Mouse (Mus musculus) monocyte, adult 2 months (primary cell): ENCODE data around the gene Uqcrfs1.
A peak's percentile ranks its signal among the peaks of the same experiment; 100 is the strongest.

ENCODE experiments used
- DNase-seq, 2 experiments: peaks; one replicate each; pipeline ENCODE4 v3.0.0; 2022; ENCODE audit warnings: low spot score in 2 of 2, low read depth in 1 of 2

The Uqcrfs1 gene

DNA sequence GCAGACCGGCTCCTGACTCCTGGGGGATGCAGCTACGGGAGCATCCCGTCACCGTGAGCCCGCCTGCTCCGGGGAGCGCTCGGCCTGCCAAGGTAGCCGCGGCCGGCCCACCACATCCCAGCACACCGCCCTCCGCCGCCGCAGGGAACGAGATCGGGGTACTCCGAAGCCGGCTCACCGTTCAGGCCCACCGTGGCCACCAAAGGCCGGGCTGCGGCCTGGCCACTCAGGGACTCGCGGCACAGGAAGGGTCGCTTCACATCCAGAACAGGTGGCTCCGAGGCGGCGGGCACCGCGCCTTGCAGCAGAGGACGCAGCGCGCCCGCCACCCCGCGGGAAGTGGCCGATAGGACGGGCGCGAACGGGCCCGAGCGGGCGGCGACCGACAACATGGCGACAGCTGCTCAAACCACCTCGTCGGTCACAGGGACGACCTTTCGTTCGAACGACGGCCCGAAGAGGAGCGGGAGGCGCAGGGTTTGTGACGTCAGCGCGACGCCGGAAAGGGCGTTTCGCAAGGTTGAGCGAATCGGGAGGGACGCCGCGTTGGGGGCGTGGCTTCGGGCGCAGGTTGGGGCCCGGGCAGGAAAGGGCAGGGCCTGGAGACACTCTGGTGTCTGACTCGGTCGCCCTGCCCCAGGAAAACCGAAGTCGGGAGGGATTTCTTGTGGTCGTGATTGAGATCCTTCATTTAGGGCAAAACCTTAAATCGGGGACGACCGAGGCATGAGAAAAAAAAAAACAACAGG, at the start of gene Uqcrfs1:
Uqcrfs1 (minus strand) TSS at position 507 of the 749 bp plus-strand sequence.
- peak; percentile 93 to 96 for DNase-seq

DNA sequence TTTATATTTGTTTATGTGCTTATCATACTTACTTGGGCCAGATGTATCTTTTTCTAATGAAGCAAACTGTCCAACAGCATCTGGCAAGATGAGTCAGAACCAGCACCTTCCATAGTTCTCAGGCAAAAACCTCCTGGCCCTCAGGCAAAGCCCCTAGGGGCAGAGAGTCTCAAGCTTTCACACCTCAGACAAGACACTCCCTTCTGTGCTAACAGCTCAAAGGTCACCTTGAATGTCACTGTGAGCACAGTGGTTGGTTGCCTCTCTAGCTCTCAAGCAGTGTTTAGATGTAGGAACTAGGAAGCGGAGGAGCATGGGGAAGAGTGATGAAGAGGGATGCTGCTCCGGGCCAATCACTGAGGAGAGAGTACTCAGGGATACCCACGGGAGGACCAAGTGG, 40.6 kb upstream of the Uqcrfs1 start:
- DNase-seq, result no peak

DNA sequence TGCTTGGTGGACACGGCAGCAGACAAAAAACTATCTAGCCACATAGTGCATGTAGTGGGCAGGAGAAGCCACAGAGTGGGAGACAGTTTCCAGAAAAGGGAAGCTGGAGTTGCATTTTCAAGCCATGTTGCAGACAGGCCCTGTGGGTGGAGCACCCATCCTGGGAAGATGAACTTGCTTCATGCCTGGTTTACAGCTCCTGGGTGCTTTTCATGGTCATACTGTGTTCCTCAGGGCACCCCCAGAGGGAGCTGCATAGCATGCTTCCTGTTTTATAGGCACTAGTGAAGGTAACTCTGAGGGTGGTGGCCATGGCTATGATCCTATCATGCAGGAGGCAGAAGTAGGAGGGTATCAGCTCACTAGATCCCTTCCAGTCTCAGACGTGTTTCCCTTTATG, 37.4 kb upstream of the Uqcrfs1 start:
- peak; percentile 49 to 64 for DNase-seq

DNA sequence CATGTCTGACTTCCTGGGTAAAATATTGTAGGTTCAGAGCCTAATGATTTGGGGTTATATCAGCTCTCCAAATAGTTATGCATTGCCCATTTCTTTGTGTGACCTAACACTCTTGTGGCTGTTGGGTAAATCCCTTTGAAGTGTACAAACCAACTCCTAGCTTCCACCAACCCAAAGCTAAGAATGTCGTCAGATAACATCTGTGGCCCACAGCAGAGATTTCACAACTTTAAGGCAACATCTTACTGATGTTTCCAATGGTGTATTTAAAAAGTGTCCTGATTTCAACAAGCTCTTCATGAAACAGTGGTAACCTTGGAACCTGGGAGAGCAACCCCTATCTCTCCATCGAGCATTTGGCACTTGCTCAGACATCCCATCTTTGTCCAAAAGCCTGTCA, 33.6 kb upstream of the Uqcrfs1 start:
- DNase-seq, result no peak

DNA sequence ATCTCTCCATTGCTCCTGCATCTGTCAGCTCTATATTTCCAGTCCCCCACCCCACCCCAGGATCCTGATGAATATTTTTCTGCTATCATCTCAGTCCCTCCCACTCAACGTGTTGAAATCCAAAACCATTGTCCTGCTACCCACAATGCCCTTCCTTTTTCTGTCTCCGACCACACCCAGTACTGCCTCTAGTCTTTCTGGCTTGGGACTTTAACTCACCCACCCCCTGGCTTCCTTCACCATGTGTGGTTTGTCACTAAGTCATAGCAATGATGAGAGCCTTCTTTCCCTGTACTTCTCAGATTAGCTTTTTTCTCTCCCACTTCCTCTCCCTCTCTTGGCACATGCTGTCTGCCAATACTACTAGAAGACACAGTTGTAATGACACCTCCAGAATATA, 31.7 kb upstream of the Uqcrfs1 start:
- peak; percentile 17 to 40 for DNase-seq

DNA sequence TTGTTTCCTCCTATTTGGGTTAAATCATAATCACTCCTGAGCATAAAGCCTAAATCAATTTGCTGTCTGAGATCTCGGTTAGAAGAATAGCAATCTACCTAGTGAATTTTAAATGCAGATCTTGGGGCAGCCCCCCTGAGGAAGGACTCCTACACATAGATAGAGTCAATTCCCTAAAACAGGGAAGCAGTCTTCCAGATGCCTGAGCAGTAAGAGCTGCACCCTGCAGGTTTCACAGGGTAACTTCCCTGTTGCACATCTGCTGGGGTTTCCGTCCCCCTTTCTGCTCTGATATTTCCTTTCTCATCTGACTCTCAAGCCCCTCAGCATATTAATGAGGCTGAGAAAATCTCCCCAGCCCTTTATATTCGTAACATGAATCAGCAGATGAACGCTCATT, 27.8 kb upstream of the Uqcrfs1 start:
- no peak for DNase-seq

DNA sequence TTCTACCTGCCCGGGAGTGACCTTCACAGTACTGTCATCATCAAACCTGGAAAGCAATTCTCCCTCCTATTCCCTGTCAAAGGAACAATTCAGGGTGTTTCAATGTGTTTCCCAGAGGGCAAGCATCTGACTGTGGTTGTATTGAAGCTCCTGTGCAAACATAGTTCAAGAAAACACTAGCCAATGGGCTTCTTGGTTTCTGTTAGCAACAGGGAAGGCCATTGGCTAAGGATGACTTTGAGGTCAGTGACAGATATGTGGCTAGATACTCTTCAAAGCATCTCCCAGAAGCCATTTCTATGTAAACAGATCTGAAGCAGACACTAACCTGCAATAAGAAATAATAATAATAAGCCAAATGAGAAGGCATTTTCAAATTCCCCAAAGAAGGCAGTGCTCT, 25.0 kb upstream of the Uqcrfs1 start:
- no peak for DNase-seq

DNA sequence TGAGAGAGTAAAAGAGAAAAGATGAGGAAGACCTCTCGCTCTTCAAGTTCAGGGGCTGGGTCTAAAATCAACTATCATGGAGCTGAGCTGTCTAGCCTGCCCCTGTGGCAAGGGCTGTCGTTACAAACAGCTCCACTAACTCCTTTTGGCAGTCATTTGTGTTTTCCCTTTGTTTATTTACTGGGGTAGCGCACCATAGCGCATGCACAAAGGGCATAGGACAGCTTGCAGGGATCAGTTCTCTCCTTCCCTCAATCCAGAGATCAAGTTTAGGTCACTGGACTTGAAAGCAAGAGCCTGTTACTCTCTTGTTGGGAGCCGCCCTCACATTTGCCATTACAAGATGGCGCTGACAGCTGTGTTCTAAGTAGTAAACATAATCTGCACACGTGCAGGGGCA, 22.4 kb upstream of the Uqcrfs1 start:
- DNase-seq, result no peak

DNA sequence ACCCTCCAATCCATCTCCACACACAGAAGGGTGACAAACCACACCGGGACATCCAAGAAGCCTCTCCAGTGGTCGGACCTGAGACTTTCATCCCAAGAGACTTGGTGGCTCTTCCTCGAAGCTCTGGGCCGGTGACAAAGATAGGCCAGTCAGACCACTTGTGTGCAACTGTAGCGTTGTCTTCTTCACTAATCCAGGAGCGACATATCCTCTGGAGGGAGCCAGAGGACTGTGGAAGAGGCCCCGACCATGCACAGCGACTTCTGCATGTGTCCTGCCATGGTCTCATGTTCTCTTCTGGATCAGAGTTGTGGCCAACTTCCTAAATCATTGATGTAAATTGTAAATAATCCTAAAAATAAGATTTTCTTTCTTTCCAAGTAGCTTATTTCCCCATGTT, 21.6 kb upstream of the Uqcrfs1 start:
- peak in 1 of 2 experiments; percentile 50 for DNase-seq

DNA sequence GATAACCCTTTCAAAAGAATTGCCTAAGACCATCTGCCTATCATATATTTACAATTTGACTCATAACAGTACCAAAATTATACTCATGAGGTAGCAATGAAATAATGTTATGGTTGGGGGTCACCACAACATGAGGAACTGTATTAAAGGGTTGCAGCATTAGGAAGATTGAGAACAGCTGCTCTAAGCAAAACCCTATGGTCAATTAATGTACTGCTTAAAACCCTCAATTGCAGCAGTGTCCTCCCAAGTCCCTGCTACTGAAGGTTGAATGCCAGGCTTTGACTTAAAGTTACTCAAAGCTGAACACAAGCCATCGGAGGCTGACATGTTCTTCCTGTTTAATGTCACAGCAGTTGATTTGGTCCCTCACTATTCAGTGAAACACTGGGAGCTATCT, 15.4 kb upstream of the Uqcrfs1 start:
- no peak for DNase-seq

DNA sequence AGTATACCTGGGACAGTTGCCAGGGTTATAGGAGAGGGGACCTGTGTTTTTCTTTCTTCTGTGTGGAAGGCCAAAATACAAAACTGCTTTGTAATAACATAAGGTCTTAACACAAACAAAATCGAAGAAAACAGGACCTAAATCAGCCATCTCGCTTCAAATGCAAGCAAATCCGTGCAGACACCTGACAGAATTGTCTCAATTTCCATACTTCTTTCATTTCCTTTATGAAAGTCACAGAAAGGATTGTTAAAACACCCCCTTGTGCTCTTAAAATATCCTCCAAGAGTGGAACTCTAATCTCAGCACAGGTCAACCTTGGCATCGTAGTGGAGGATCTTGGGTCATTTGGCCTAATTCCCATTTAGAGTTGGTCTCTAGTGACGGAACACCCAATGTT, 14.9 kb upstream of the Uqcrfs1 start:
- no peak for DNase-seq

DNA sequence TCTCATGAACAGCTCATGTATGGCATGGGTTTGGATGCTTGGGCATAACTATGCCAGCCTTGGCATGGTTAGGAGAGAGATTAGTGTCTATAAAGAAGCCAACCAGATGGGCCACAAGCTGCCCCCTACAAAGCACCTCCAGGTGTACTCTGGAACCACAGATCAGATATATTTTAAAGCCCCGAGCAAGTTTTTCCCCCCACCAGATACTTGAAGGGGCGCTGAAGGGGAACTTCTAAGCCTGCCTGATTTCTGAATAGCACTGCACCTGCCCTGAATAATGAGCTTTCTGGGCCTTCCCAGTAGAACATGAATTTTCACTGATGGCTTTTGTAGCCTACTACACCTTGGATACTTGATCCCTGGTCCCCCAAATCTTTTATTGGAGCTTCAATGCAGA, 12.6 kb upstream of the Uqcrfs1 start:
- DNase-seq, result no peak

DNA sequence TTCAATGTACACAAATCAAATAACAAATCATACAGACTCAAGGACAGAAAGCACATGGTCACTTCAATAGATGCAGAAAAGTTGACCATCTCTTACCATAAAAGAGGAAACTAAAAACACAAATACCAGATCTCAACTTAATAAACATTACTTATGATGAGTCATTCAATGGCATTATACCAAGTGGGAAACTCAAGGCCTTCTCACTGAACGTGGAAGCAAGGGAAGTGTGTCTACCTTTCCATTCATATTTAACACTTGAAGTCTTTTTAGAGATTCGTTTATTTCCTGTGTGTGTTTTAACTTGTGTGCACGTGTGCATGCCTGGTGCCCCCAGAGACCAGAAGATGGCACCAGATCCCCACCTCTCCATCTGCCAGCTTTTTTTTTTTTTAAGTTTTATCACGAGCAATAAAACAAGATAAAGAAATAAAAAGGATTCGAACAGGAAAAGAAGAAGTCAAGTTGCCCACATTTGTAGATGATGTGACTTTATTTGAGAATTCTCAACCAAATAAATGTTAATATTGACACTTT, 8.0 kb upstream of the Uqcrfs1 start:
- DNase-seq, result no peak

DNA sequence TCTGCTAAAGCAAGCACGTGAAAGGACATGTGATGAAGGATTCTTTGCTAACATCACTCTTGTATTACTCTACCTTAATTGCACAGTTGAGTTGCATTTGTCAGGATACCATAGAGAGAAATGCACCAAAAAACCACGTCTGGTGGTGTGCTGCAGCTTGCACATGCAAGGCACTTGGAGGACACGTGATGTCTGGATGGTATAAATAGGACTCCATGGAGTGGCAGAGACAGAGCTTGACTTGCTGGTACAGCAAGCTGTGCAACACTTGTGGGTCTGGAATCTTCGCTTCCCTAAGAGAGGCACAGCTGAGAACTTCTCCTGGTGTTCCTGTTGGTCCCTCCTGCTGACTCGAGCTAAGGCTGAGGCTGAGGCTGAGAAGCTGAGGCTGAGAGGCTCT, 4.2 kb upstream of the Uqcrfs1 start:
- no peak for DNase-seq

DNA sequence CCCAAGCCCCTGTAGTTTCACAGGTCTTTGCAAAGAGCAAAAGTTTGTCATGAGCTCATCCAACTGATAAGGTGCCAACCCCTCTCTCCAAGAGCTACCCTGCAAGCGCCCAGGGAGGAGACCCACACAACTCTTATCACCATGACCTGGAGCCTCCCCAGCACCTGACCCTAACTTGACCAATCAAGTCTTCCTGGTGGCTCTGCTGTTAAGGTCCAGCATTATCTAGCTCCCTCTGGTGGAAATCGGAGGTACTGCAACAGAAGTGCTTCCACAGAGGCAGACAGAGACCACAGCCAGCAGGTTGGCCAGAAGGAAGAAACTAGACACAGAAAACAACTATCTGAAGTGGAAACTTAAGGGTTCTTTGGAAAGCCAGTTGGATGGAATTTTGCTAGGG, 3.7 kb upstream of the Uqcrfs1 start:
- peak; percentile 48 to 79 for DNase-seq

DNA sequence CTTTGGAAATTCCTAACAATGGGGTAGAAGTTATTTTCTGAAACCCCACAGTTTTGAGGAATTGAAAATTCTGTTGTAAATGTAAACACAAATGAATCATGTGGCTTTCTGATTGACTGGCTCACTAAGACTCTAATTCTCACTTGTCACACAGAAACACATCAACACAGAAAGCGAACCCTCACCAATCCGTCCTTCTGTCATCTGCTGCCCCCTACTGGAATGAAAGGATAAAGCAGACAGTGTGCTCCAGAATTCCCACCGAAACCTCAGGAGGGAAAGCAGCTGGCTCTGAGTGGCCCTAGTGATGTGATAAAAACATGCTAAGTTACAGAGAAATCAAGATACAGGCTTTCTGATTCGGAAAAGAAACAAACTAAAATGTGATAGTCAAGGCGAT, 14.4 kb downstream of the Uqcrfs1 start:
- DNase-seq, result no peak

DNA sequence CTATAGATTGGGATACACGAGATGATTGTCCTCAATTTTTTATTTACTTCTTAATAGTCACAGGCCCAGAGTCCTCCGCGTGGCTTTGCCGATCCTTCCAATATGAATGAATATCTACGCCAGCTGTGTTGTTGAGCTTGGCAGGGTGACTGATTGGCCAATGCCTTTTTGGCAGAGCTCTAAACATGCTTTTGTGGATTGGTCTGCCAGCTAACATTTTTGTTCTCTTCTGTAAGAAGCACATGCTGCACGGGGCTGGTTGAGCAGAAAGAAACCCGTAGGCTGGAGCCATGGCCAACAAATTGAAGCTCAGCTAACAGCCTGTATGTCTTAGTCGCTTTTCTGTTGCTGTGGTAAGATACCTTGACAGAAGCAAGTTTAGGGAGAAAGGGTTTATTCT, 20.2 kb downstream of the Uqcrfs1 start:
- DNase-seq, result no peak

DNA sequence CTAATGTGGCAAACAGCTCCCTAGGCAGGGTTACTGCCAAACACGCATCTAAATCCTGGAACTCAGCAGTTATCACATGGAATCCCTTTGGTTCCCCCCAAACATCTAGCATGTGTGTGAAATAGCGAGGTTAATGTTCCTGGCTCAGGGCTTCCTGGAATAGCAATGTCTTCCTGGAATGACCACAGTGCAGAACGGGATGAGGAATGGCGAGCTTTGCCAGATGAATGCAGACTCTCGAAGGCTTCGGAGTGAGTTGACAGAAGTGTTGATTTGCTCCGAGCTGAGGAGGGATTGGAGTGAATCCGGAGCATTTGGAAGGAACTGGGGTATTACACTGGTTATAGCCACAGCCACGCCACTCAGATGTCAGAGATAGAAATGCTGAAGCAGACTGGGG, 21.2 kb downstream of the Uqcrfs1 start:
- no peak for DNase-seq

DNA sequence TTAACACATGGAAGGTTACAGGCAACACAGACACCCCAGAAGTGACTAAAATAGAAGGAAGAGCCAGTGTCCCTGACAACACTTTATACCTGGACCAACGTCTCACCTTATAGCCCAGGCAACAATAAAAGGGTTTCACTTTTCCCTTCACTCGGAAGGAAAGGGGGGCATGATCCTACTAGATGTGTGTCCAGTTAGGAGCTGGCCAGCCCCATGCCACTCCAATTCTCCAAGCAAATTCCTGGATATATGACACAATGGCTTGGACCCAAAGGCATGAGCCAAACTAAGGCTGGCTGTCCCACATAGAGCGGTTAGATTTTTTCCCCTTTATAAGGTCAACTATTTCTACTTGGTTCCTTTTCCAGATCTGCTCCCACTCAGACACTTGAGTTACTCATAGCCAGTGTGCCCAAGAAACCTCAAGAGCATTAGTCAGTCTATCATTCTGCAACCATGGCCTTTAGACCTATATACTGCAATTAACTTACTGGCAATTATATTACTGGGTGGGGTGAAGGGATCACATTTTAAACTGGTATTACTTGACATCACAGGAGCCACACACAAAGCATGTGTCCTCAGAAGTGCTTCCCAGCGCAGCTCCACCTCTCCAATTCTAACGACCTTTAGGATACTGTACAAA, 21.8 kb downstream of the Uqcrfs1 start:
- no peak for DNase-seq

DNA sequence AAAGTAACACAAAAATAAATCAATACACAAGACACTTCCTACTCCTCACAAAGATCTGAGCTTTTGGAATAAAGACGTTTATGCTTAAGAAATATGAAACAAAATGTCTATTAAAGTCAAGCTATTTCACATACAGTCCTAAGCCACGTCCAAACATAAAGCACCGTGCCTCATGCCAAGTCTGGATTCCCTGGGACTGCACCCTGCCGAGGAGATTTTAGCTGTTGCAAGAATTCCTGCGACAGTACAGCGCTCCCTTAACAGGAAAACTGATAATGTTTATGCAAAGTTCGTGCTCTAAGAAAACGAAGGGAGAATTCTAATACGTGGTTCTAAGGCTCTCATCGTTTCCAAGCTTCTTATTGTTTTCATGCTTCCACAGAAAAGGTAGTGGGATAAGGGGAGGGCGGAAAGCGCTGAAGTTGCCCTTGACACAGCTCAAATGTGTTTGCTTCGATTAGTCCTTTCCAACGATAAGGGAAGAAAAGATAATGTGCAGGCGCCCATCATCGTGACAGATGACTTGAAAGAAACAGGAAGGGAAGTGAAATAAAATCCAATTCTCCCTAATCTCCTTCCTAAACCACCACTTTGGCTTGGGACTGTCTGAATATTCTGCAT, 23.8 kb downstream of the Uqcrfs1 start:
- no peak for DNase-seq

DNA sequence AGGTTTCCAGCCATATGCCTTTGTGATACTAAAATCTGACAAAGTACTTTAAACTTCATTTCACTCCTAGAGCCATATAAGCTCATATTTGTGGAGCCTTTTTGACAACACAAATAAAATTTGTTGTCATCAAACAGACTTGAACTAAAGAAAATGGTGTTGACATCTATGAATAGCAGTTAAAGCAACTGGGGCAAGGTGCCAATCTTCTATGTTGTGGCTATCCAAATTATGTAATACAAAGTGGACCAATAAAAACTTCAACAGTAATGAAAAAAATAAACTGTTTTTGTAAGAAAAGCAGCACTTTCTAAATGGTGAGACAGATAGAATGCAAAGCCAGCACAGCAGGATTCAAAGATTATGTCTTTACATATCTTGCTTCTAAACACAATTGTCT, 27.0 kb downstream of the Uqcrfs1 start:
- DNase-seq, result no peak

DNA sequence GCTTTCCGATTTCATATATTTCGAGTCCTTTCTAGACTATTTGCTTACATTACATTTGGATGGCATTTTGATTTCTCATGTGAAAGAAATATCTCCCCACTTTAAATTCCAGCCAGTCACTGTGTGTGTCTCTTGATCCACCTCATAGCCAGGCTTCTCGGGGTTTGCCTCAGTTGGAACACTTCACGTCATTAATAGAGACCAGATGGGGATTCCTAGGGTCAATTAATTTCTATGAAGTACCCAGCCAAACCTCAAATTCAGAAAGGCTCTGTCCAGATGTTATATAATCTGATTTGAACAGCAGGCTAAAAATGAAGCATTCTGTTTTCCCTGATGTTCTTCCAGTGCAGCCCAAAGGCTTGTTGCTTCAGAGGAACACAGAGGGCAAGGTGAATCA, 37.5 kb downstream of the Uqcrfs1 start:
- DNase-seq, result no peak
